Mouse (Mus musculus) gastrocnemius, postnatal 10 days (tissue): ENCODE results near the gene Litaf. TPM values are rescaled to one million over a fixed set of nuclear protein-coding genes. Genes with fewer than 3 reads are reported as not detected.
"Not testable (repeated sequence)": the region's sequence is repeated elsewhere in the genome, so short reads cannot be mapped to it uniquely, and the experiment has no call there.

ENCODE experiments used
- DNase-seq: peaks from one replicate; pipeline ENCODE4 v3.0.0; 2021; ENCODE audit warnings: mixed read lengths
- total RNA-seq, 2 experiments: library from RNA; stranded (reverse); gene quantifications; 2 replicates each; pipeline ENCODE4 v1.2.3; 2021

Gene Litaf
- total RNA-seq, 2 experiments from 2014 or later: 25.5 to 25.7 TPM

- no peak for DNase-seq
These were observed 75.2 kb downstream of the Litaf start for GRCm38 (mm10) chr16:10990763-10991162.

- no peak for DNase-seq
These were observed 76.1 kb downstream of the Litaf start for GRCm38 (mm10) chr16:10989896-10990295.

GRCm38 (mm10) chr16:10989361-10989760, 76.6 kb downstream of the Litaf start:
- no peak for DNase-seq

GRCm38 (mm10) chr16:10988261-10988660, 77.7 kb downstream of the Litaf start:
- DNase-seq: no peak

GRCm38 (mm10) chr16:10984534-10984933, 81.4 kb downstream of the Litaf start:
- DNase-seq: no peak

- DNase-seq: no peak
These were observed 84.4 kb downstream of the Litaf start for GRCm38 (mm10) chr16:10981493-10982070.

GRCm38 (mm10) chr16:10979064-10979803, 86.7 kb downstream of the Litaf start:
- DNase-seq: no peak

GRCm38 (mm10) chr16:10977877-10978276, 88.1 kb downstream of the Litaf start:
- no peak for DNase-seq

- peak; percentile 14 for DNase-seq
These were observed 89.7 kb downstream of the Litaf start for GRCm38 (mm10) chr16:10976202-10976631.

- DNase-seq: peak; percentile 89
These were observed 91.0 kb downstream of the Litaf start for GRCm38 (mm10) chr16:10974939-10975338.

- DNase-seq: peak; percentile 55
These were observed 91.9 kb downstream of the Litaf start for GRCm38 (mm10) chr16:10974037-10974446.

GRCm38 (mm10) chr16:10972259-10972658, 93.7 kb downstream of the Litaf start:
- DNase-seq: no peak

- not testable (repeated sequence) for DNase-seq
These were observed 96.0 kb downstream of the Litaf start for GRCm38 (mm10) chr16:10969944-10970343.

- no peak for DNase-seq
These were observed 96.6 kb downstream of the Litaf start for GRCm38 (mm10) chr16:10969342-10969741.

- DNase-seq: no peak
These were observed 97.7 kb downstream of the Litaf start for GRCm38 (mm10) chr16:10968299-10968698.

- no peak for DNase-seq
These were observed 98.2 kb downstream of the Litaf start for GRCm38 (mm10) chr16:10967756-10968155.

- no peak for DNase-seq
These were observed 98.9 kb downstream of the Litaf start for GRCm38 (mm10) chr16:10967013-10967412.

GRCm38 (mm10) chr16:10965034-10965433, 100.9 kb downstream of the Litaf start:
- no peak for DNase-seq

- DNase-seq: no peak
These were observed 105.0 kb downstream of the Litaf start for GRCm38 (mm10) chr16:10960916-10961315.

GRCm38 (mm10) chr16:10958763-10959440, 107.1 kb downstream of the Litaf start:
- no peak for DNase-seq

- DNase-seq: not testable (repeated sequence)
These were observed 107.7 kb downstream of the Litaf start for GRCm38 (mm10) chr16:10958307-10958706.

GRCm38 (mm10) chr16:10957794-10958193, 108.2 kb downstream of the Litaf start:
- no peak for DNase-seq
